Mouse (Mus musculus): ENCODE measurements at regions not wholly inside any gene's neighbourhood (a gene's known extent, or its start where the extent isn't known, plus 50 kb on each side); places are given as distances from the start of the nearest gene placed in this dataset.

DNA sequence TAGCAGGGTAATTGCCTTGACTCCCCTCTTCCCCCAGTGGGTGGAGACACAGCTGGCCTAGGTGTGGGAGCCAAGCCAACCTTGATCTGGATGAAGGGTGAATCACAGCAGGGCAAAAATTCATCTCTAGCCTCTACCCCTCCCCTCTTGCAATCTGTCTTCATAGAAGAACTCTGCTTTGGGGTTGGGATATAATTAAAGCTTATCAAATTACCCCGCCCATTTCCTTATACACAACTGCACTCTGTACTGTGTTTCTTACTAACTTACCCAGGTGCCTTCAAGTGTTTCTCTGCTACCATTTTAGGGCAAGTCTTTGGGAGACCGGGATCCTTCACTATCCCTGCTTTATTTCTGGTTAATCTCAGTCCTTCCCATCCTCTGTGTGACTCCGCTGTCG, 138.7 kb upstream of the Plcz1 start:
- no peak for DNase-seq (ENCODE audit: low spot score in 2 of 2)

GRCm38 (mm10) chr6:140178425-140179193, 137.4 kb upstream of the Plcz1 start:
- DNase-seq (ENCODE audit: low spot score in 2 of 2), result no peak

DNA sequence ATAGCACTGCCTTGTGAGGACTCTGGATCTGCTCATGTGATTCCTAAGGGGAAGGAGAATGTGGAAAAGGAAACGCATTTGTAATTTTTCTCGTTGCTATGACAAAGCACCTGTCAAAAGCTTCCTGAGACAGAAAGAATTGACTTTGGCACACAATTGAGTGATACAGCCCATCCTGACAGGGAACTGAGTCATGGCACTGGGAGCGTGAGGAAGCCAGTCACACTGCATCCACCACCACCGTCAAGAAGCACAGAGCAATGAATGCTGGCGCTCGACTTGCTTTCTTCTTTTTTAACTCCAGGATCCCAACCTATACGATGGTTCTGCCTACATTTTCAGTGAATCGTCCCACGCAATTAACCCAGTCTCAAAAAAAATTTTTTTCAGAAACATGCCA, 131.5 kb upstream of the Plcz1 start:
- DNase-seq (ENCODE audit: low spot score in 2 of 2), result no peak

- no peak for DNase-seq (ENCODE audit: low spot score in 2 of 2)
Observed at GRCm38 (mm10) chr6:140169836-140170235, 128.6 kb upstream of the Plcz1 start.

DNA sequence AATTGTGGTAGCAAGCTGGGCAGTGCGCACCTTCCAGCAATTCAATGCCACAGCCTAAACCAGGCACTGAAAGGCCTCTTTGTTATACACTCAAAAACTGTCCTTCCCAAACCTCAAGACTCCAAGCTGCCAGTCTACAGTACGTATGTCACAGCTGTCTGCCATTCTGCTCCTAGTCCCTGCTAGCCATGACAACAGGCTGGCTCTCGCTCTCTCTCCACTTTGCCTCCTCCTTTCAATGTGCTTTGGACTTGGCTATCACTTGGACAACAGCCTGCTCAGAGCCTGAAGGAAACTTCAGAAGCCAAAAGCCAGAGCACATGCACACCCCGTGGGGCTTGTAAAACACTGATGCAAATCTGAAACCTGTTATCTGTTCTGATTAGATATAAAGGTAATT, 125.9 kb upstream of the Plcz1 start:
- DNase-seq (ENCODE audit: low spot score in 2 of 2), result no peak

GRCm38 (mm10) chr6:140162729-140163128, 121.5 kb upstream of the Plcz1 start:
- no peak for DNase-seq (ENCODE audit: low spot score in 2 of 2)

DNA sequence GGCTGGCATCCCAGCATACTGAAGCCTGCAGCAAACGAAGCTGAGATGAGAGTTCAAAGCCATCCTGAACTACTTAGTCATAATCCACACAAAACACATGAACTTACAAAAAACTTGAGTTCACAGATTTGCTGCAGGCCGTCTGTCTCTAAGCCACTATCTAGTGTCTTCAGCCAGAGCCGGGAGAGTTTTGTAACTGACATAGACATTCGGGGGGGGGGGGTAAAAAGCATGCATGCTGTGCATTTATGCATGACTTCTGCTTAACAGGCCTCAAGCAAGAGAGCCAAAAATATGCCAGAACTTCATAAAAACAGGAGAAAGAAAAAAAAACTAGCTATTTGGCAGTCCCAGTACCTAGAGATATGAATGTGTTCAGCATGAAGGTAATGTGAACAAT, 120.2 kb upstream of the Plcz1 start:
- no peak for DNase-seq (ENCODE audit: low spot score in 2 of 2)

GRCm38 (mm10) chr6:140160946-140161345, 119.7 kb upstream of the Plcz1 start:
- no peak for DNase-seq (ENCODE audit: low spot score in 2 of 2)

DNA sequence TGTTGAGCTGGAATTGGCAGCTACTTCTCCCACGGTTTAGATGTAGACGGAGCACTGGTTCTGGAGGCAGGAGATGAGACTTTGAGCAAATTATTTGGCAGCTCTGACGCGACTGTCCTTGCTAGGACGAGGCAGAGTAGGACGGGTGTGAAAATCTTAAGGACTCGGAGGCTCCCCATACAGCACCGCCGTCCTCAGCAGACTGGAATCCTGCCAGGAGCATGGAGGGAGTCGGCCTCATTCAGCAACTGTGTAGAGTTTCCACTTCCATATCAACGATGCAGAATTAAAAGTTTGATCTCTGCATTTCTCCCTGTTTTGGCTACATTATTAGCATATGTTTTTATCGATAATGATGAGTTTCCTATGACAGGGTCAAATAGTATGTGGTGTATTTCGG, 117.7 kb upstream of the Plcz1 start:
- DNase-seq (ENCODE audit: low spot score in 2 of 2), result peak; percentile 5 to 47

GRCm38 (mm10) chr6:140157375-140157774, 116.1 kb upstream of the Plcz1 start:
- no peak for DNase-seq (ENCODE audit: low spot score in 2 of 2)

DNA sequence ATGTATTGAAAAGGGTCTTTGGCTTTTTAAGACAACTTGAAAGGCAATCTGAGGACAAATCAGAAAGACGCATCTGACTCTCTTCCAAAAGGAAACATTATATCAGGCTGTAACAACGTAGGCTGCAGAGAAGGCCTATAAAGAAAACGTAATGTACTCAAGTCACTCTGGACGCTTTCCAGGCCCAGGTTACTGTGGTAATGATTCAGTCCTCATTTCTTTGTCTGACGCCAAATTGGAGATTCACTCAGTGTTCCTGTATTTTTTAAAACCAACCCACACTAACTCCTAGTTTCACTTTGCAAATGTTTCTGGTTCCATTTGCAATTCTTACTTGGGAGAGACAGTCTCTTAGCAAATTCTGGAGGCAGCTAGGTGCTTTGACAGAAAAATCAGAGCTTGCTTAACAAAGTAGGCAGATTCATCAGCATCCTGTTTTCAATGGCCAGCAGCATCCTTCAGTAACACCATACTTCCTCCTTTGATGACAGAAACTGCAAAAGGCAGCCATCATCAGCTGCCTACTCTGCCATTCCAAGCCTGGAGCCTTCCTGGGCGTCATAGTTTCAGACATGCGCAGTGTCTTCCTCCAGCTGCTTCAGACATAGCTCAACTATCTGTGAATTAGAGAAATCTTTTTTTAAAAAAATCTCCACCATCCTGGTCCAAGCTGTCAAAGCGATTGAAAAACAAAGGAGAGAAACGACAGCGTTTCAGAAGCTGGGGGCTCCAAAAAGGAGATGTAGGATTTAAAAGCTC, 111.3 kb upstream of the Plcz1 start:
- peak; percentile 55 to 59 for DNase-seq (ENCODE audit: low spot score in 2 of 2)

- no peak for DNase-seq (ENCODE audit: low spot score in 2 of 2)
Observed at GRCm38 (mm10) chr6:140148628-140149245, 107.5 kb upstream of the Plcz1 start.

- no peak for DNase-seq (ENCODE audit: low spot score in 2 of 2)
Observed at GRCm38 (mm10) chr6:140148138-140148537, 106.9 kb upstream of the Plcz1 start.

GRCm38 (mm10) chr6:140147711-140148110, 106.5 kb upstream of the Plcz1 start:
- DNase-seq (ENCODE audit: low spot score in 2 of 2), result no peak

DNA sequence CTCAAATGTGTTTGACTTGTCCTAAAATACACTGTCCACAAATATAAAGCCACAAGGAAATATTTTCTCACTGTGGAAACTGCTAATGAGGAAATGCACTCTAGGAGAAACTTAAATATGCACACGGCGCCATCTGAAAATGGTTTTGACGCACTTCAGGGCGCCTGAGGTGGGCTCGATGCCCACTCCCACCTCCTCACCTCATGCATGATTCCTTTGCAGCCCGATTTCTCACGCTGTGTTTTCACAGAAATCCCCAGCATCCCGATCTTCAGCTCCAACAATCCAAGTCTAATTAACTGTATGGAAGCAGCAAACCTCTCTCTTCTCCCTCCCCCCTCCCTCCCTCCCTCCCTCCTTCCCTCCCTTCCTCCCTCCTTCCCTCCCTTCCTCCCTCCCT, 92.5 kb upstream of the Plcz1 start:
- DNase-seq (ENCODE audit: low spot score in 2 of 2), result peak in 1 of 2 experiments; percentile 10

- no peak for DNase-seq (ENCODE audit: low spot score in 2 of 2)
Observed at GRCm38 (mm10) chr6:140126645-140127044, 85.4 kb upstream of the Plcz1 start.

DNA sequence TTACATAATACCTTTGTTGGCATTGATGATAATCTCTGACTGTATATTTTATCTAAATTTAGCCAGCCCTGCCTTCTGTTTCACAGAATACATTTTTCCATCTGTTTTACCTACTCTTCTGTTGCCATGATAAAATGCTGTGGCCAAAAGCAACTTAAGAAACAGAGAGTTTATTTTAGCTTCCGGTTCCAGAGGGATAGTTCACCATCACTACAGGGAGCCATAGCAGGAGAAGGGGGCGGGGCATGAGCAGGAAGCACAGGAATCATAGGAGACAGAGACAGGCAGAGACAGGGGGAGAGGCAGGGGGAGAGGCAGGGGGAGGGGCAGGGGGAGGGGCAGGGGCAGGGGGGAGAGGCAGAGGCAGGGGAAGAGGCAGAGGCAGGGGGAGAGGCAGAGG, 72.8 kb upstream of the Plcz1 start:
- no peak for DNase-seq (ENCODE audit: low spot score in 2 of 2)

DNA sequence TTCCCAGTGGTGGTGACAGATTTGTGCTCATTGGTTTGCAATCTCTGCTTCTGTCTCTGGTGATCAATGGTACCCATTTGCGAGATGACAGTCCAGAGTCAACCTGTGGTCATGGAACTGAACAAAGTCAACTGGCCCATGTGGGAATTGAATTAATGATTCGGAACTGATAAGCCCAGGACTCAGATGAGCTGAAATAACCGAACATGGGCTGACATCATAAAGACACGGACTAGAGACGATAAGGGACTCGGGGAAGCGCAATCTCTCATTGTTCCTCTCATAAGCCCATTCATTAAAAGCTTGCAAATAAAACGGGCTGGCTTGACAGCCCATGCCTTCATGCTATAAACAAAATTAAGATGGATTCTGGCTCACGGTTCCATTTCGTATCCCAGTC, 70.8 kb upstream of the Plcz1 start:
- DNase-seq (ENCODE audit: low spot score in 2 of 2), result no peak

GRCm38 (mm10) chr6:140108083-140108482, 66.8 kb upstream of the Plcz1 start:
- no peak for DNase-seq (ENCODE audit: low spot score in 2 of 2)

DNA sequence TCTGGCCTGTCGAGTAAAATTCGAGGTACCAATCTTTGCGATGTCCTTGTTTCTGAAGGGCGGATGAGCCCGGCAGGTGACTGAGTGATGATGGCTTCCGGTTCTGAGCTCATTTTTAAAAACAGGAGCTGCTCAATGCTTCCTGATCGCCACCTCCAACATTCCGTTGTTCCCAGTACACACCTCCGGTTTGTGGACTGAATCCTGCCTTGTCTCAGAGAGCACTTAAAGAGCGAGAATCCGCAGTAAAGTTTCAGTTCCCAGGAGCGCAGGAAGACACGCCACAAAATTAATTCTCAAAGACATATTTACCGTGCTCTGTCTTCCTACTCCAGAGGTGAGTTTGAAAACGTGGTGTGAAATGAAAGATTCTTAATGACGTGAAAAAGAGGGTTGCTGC, 66.4 kb upstream of the Plcz1 start:
- no peak for DNase-seq (ENCODE audit: low spot score in 2 of 2)

GRCm38 (mm10) chr6:140106141-140106540, 64.9 kb upstream of the Plcz1 start:
- DNase-seq (ENCODE audit: low spot score in 2 of 2), result no peak

- DNase-seq (ENCODE audit: low spot score in 2 of 2), result no peak
Observed at GRCm38 (mm10) chr6:140102043-140102442, 60.8 kb upstream of the Plcz1 start.
